Mouse (Mus musculus) small intestine, adult 2 months (tissue): ENCODE measurements around the gene Dlg2.

Source experiments
- CTCF ChIP-seq: fragments of 200-500 bp; IDR thresholded peaks from 2 replicates; pipeline ENCODE4 v1.5.1; 2012; ENCODE audit warnings: low read depth, mild to moderate bottlenecking, control low read depth, inconsistent platforms, low read length, moderate library complexity, mixed read lengths; ENCODE audit not compliant: insufficient replicate concordance, insufficient read length; ENCODE audit errors: extremely low read depth
- POLR2A ChIP-seq: fragments of 200-500 bp; IDR thresholded peaks from 2 replicates; pipeline ENCODE4 v1.6.1; 2012; ENCODE audit warnings: low read depth, mild to moderate bottlenecking, control low read depth, inconsistent platforms, low read length, moderate library complexity

GRCm38 (mm10) chr7:92485881-92486710 lies 2009.6 kb downstream of the Dlg2 start:
- TF ChIP-seq CTCF (no peak), POLR2A (no peak)
